Comparison of ENCODE assay signal across 22 mouse cellular contexts in genomic region chr1:88750576-88750975, GRCm38 (mm10). TPM values are rescaled to one million over a fixed set of nuclear protein-coding genes. Genes with fewer than 3 reads are reported as not detected.
DNase-seq lines count a peak whose midpoint lies in the region; ATAC-seq lines count a peak whose summit lies in the region.
"Had no signal": no experiment of that assay in that cellular context is flagged by ENCODE, and none has a peak within 500 bp of the region (broad histone marks: within the 10 kb centered on the region; RNA-seq: fewer than 3 reads in every experiment).

No protein-coding gene starts in this region.

- H3K36me3 ChIP-seq in hindbrain, embryonic 10.5 days = no peaks in the 10 kb centered on the region
- H3K36me3 ChIP-seq in hindbrain, embryonic 16.5 days (ENCODE audit: control insufficient read depth, insufficient read depth, low read length) = no peaks in the 10 kb centered on the region
- no peaks in the 10 kb centered on the region for H3K36me3 ChIP-seq in midbrain, embryonic 10.5 days
- no peaks in the 10 kb centered on the region for H3K36me3 ChIP-seq in midbrain, embryonic 11.5 days (ENCODE audit: control insufficient read depth, insufficient read depth, low read length)
- H3K36me3 ChIP-seq in limb, embryonic 10.5 days = no peaks in the 10 kb centered on the region
- H3K36me3 ChIP-seq: embryonic facial prominence, embryonic 15.5 days; G1E; liver, embryonic 12.5 days; midbrain, embryonic 13.5 days; neural tube, embryonic 13.5 days had no signal

- no peak overlapping the region for H3K4me3 ChIP-seq in hindbrain, embryonic 10.5 days
- no peak overlapping the region for H3K4me3 ChIP-seq in hindbrain, embryonic 16.5 days (ENCODE audit: low read length)
- no peak overlapping the region for H3K4me3 ChIP-seq in midbrain, embryonic 10.5 days
- H3K4me3 ChIP-seq in midbrain, embryonic 11.5 days (ENCODE audit: low read depth, low read length) = no peak overlapping the region
- no peak overlapping the region for H3K4me3 ChIP-seq in limb, embryonic 10.5 days
- H3K4me3 ChIP-seq: embryonic facial prominence, embryonic 15.5 days; forebrain, embryonic 13.5 days; left cerebral cortex, adult 2 months; liver, embryonic 12.5 days; midbrain, embryonic 13.5 days; neural tube, embryonic 13.5 days had no signal

- H3K4me1 ChIP-seq in hindbrain, embryonic 10.5 days (replicated peaks) = peaks cover 36% of the 10 kb centered on the region
- H3K4me1 ChIP-seq in hindbrain, embryonic 16.5 days (ENCODE audit: control insufficient read depth, insufficient read depth, low read depth, low read length) = no peaks in the 10 kb centered on the region
- peaks cover 38% of the 10 kb centered on the region for H3K4me1 ChIP-seq in midbrain, embryonic 10.5 days
- H3K4me1 ChIP-seq in midbrain, embryonic 11.5 days (ENCODE audit: control insufficient read depth, insufficient read depth, low read length) = no peaks in the 10 kb centered on the region; the same call in 1 of the 2 replicates
- no peaks in the 10 kb centered on the region; the same call in 1 of the 2 replicates for H3K4me1 ChIP-seq in limb, embryonic 10.5 days
- H3K4me1 ChIP-seq: liver, embryonic 12.5 days had no signal

- DNase-seq in hindbrain, embryonic 10.5 days (ENCODE audit: low spot score) = no peak
- DNase-seq in midbrain, embryonic 10.5 days (ENCODE audit: low spot score) = no peak
- DNase-seq in midbrain, embryonic 11.5 days (ENCODE audit: low spot score, missing footprints) = no peak
- peak; percentile 50 for DNase-seq in R1 (ENCODE audit: low read depth, low spot score)
- DNase-seq in adrenal gland, adult (ENCODE audit: inconsistent age in 2 of 2, low spot score in 1 of 2) = no peak
- no peak for DNase-seq in limb, embryonic 10.5 days (ENCODE audit: low spot score)
- DNase-seq: adrenal gland, postnatal 25 days; cerebellum, adult 11-12 months; cerebellum, adult 9-11 months; gastrocnemius, postnatal 36 days; liver, postnatal 0 days had no signal

- H3K4me2 ChIP-seq in hindbrain, embryonic 16.5 days (ENCODE audit: low read length) = no peak overlapping the region
- no peak overlapping the region for H3K4me2 ChIP-seq in midbrain, embryonic 11.5 days
- H3K4me2 ChIP-seq: embryonic facial prominence, embryonic 15.5 days; forebrain, embryonic 13.5 days; heart, embryonic 11.5 days; hindbrain, embryonic 14.5 days; liver, embryonic 12.5 days; midbrain, embryonic 13.5 days; neural tube, embryonic 13.5 days had no signal

- 84% methylated on average over 7 of the region's 7 CpGs for WGBS in hindbrain, embryonic 10.5 days
- 85% methylated on average over 7 of the region's 7 CpGs for WGBS in hindbrain, embryonic 16.5 days
- 87% methylated on average over 7 of the region's 7 CpGs for WGBS in midbrain, embryonic 10.5 days
- 88% methylated on average over 7 of the region's 7 CpGs for WGBS in midbrain, embryonic 11.5 days
- 93% methylated on average over 7 of the region's 7 CpGs for WGBS in limb, embryonic 10.5 days

- peak overlapping the region; percentile 66; the same call in 1 of the 2 replicates for H3K27ac ChIP-seq in hindbrain, embryonic 10.5 days
- H3K27ac ChIP-seq in hindbrain, embryonic 16.5 days (ENCODE audit: low read depth, low read length) = no peak overlapping the region
- 0 out of 2 replicates have a peak overlapping the region, but pooled peaks have one; percentile 43 for H3K27ac ChIP-seq in midbrain, embryonic 10.5 days (replicated peaks)
- H3K27ac ChIP-seq in midbrain, embryonic 11.5 days (ENCODE audit: low read depth, low read length) = no peak overlapping the region
- H3K27ac ChIP-seq in limb, embryonic 10.5 days = no peak overlapping the region
- H3K27ac ChIP-seq: embryonic facial prominence, embryonic 15.5 days; forebrain, embryonic 13.5 days; hindbrain, embryonic 14.5 days; left cerebral cortex, adult 2 months; liver, embryonic 12.5 days; midbrain, embryonic 13.5 days; neural tube, embryonic 13.5 days had no signal

- no peak overlapping the region for H3K9ac ChIP-seq in hindbrain, embryonic 16.5 days (ENCODE audit: low read depth, low read length)
- no peak overlapping the region for H3K9ac ChIP-seq in midbrain, embryonic 11.5 days (ENCODE audit: low read length)
- H3K9ac ChIP-seq: embryonic facial prominence, embryonic 15.5 days; forebrain, embryonic 13.5 days; hindbrain, embryonic 14.5 days; liver, embryonic 12.5 days; liver, postnatal 0 days; midbrain, embryonic 13.5 days; neural tube, embryonic 13.5 days had no signal

- H3K9me3 ChIP-seq in hindbrain, embryonic 10.5 days = no peaks in the 10 kb centered on the region
- H3K9me3 ChIP-seq in hindbrain, embryonic 16.5 days (ENCODE audit: control insufficient read depth, low read length) = no peaks in the 10 kb centered on the region
- H3K9me3 ChIP-seq in midbrain, embryonic 10.5 days (replicated peaks) = no peaks in the 10 kb centered on the region
- H3K9me3 ChIP-seq in midbrain, embryonic 11.5 days (ENCODE audit: control insufficient read depth, low read length) = no peaks in the 10 kb centered on the region
- H3K9me3 ChIP-seq in limb, embryonic 10.5 days (replicated peaks) = no peaks in the 10 kb centered on the region
- H3K9me3 ChIP-seq: embryonic facial prominence, embryonic 15.5 days; liver, embryonic 12.5 days; midbrain, embryonic 13.5 days; neural tube, embryonic 13.5 days had no signal

- no peaks in the 10 kb centered on the region for H3K27me3 ChIP-seq in hindbrain, embryonic 10.5 days (ENCODE audit: insufficient read depth, poor library complexity, severe bottlenecking)
- no peaks in the 10 kb centered on the region for H3K27me3 ChIP-seq in hindbrain, embryonic 16.5 days (replicated peaks; ENCODE audit: control insufficient read depth, insufficient read depth, low read length)
- no peaks in the 10 kb centered on the region for H3K27me3 ChIP-seq in midbrain, embryonic 10.5 days (ENCODE audit: low read depth, poor library complexity, severe bottlenecking)
- H3K27me3 ChIP-seq in midbrain, embryonic 11.5 days (ENCODE audit: control insufficient read depth, insufficient read depth, low read length) = no peaks in the 10 kb centered on the region
- no peaks in the 10 kb centered on the region for H3K27me3 ChIP-seq in limb, embryonic 10.5 days (ENCODE audit: low read depth, poor library complexity, severe bottlenecking)
- H3K27me3 ChIP-seq: embryonic facial prominence, embryonic 15.5 days; forebrain, embryonic 13.5 days; liver, embryonic 12.5 days had no signal

- ATAC-seq in hindbrain, embryonic 16.5 days = no peak
- ATAC-seq in midbrain, embryonic 11.5 days (ENCODE audit: low FRiP score) = no peak
- ATAC-seq: forebrain, embryonic 13.5 days; inflammation-experienced regulatory T-cells, adult 6 months; liver, embryonic 12.5 days; liver, postnatal 0 days had no signal

RNA-seq across cellular contexts. Expression of gene Arl4c, which starts 48.6 kb away (rescaled TPM):
- polyA plus RNA-seq in hindbrain, embryonic 10.5 days (2016; fragmentation: Nextera tagmentation; extraction: Ambion mirVana) = 18.5 and 22.2 TPM in 2 replicates
- 37.7 and 41.2 TPM in 2 replicates for polyA plus RNA-seq in hindbrain, embryonic 16.5 days (2015; fragmentation: Nextera tagmentation; extraction: Ambion mirVana)
- polyA plus RNA-seq in midbrain, embryonic 10.5 days (2016; fragmentation: Nextera tagmentation; extraction: Ambion mirVana) = 18.6 and 22.4 TPM in 2 replicates
- polyA plus RNA-seq in midbrain, embryonic 11.5 days (2014; fragmentation: Nextera tagmentation; extraction: Ambion mirVana) = 12.0 and 12.1 TPM in 2 replicates
- 9.0 and 9.4 TPM in 2 replicates for polyA plus RNA-seq in limb, embryonic 10.5 days (2016; fragmentation: Nextera tagmentation; extraction: Ambion mirVana)
- polyA plus RNA-seq: G1E had no signal

Comparison
In these comparisons a context has a peak if more than half of its experiments do, and no peak if none do; other contexts are left out.
1. H3K27ac ChIP-seq: peak in hindbrain, embryonic 10.5 days (single experiment) and midbrain, embryonic 10.5 days (single experiment); none in hindbrain, embryonic 16.5 days (single experiment), midbrain, embryonic 11.5 days (single experiment) and limb, embryonic 10.5 days (single experiment).